Mouse (Mus musculus): Measurements from ENCODE around the gene Klkb1. TPM values are rescaled to one million over a fixed set of nuclear protein-coding genes. Genes with fewer than 3 reads are reported as not detected.

Klkb1 gene
- polyA plus RNA-seq, 1 experiment from 2014 or later: 0.32 TPM

DNA sequence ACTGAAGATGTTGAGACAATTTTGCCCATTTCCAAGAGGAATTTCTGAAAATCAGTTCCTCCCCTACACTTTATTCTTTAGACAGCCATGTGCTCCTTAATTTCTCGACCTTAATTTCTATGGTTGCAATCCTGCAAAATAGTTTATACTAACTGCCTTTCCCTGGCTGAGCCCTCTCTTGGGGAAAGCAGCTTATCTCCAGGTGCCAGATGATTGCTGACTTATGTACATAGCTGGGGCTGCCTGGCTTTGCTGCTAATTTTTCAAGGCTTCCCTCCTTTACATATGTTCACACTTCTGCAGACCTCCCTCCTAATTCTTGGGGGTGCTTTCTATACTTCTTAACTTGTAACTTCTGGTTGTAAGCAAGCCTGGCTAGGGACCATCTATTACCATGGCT is 26.3 kb upstream of the Klkb1 start:
- Histone ChIP-seq H3K27me3 (no peaks in the 10 kb centered on the region), H3K9ac (no peak overlapping the region), H3K27ac (replicated peaks) (no peak overlapping the region), H3K4me2 (replicated peaks) (no peak overlapping the region), H3K9me3 (replicated peaks) (no peaks in the 10 kb centered on the region), H3K4me3 (replicated peaks) (no peak overlapping the region), H3K36me3 (no peaks in the 10 kb centered on the region), H3K4me1 (no peaks in the 10 kb centered on the region)
- ATAC-seq (ENCODE audit: insufficient number of reproducible peaks, low FRiP score, low TSS enrichment, low read depth): no peak
- WGBS: 80% methylated on average over 1 of the region's 1 CpGs

DNA sequence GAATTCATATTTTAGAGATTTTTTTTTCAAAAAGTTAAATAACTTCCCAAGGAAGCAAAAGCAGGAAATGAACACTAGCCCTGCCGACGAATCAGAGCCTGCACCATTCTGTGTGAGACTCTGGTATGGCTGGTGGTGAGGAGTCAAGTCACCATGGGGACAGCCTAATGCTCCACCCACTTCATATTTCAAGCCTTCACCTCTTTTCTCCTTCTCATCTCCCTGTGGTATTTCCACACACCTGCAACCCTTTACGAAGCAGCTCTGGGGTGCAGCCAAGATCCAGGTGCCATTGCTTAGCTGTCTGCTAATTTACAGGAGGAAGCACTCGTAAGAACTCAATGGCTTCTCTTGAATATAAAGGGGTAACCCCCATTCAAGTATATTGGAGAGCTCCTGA is 16.3 kb upstream of the Klkb1 start:
- no peaks in the 10 kb centered on the region for H3K36me3 ChIP-seq
- H3K9ac ChIP-seq: no peak overlapping the region
- no peaks in the 10 kb centered on the region for H3K4me1 ChIP-seq
- H3K4me3 ChIP-seq (replicated peaks): no peak overlapping the region
- no peaks in the 10 kb centered on the region for H3K27me3 ChIP-seq
- ATAC-seq (ENCODE audit: insufficient number of reproducible peaks, low FRiP score, low TSS enrichment, low read depth): no peak
- no peak overlapping the region for H3K27ac ChIP-seq (replicated peaks)
- H3K9me3 ChIP-seq (replicated peaks): no peaks in the 10 kb centered on the region
- no peak overlapping the region for H3K4me2 ChIP-seq (replicated peaks)
- 72% methylated on average over 4 of the region's 4 CpGs for WGBS

DNA sequence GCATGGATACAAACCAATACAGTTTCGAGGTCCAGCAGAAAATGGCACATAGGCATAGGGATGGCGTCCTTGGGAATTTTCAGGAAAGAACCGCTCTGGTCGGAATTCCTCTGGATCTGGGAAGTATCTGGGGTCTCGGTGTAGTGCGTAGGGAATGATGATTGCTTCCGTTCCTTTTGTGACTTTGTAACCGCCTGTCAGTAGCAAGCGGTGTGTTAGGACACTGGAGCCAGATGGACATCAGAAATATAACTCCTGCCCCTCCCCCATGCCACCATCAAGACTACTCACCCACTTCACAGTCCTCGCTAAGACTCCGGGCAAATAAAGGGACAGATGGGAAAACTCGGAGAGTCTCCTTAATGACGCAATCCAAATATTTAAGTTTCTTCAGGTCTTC is 13.7 kb upstream of the Klkb1 start, which contains the start of gene Gm45753:
Gene Gm45753 (minus strand): TSS at position 101 of the 400 bp plus-strand sequence.
- Histone ChIP-seq H3K9ac (no peak within 1 kb of the TSS), H3K27ac (replicated peaks) (no peak within 1 kb of the TSS), H3K9me3 (replicated peaks) (no peaks in the 10 kb centered on the region), H3K4me2 (replicated peaks) (no peak within 1 kb of the TSS), H3K36me3 (no peaks in the 10 kb centered on the region), H3K4me1 (no peaks in the 10 kb centered on the region), H3K4me3 (replicated peaks) (no peak within 1 kb of the TSS), H3K27me3 (no peaks in the 10 kb centered on the region)
- no peak for ATAC-seq (ENCODE audit: insufficient number of reproducible peaks, low FRiP score, low TSS enrichment, low read depth)
- WGBS: 91% methylated on average over 13 of the region's 13 CpGs

DNA sequence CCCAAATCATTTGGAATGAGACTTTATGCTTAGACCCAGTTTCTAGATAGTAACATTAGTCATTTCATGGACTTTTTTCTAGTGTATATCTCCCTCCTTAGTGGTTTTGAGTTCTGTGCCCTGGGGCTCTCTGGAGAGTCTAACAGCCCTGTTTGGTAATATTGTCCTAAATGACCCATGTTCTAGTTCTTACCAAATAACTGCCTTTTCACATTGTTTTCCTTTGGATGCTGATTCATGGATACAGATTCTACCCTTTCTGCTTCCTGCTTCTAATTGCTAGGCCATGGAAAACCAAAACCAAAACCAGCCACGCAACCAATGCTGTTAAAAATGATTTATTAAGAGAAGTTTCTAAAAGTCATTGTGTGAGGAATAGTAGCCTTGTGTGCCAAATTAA is 10.8 kb upstream of the Klkb1 start:
- Histone ChIP-seq H3K9me3 (replicated peaks) (no peaks in the 10 kb centered on the region), H3K4me3 (replicated peaks) (no peak overlapping the region), H3K36me3 (no peaks in the 10 kb centered on the region), H3K27ac (replicated peaks) (no peak overlapping the region), H3K27me3 (no peaks in the 10 kb centered on the region), H3K4me2 (replicated peaks) (no peak overlapping the region), H3K9ac (no peak overlapping the region), H3K4me1 (no peaks in the 10 kb centered on the region)
- no peak for ATAC-seq (ENCODE audit: insufficient number of reproducible peaks, low FRiP score, low TSS enrichment, low read depth)
- WGBS: 83% methylated on average over 1 of the region's 1 CpGs

DNA sequence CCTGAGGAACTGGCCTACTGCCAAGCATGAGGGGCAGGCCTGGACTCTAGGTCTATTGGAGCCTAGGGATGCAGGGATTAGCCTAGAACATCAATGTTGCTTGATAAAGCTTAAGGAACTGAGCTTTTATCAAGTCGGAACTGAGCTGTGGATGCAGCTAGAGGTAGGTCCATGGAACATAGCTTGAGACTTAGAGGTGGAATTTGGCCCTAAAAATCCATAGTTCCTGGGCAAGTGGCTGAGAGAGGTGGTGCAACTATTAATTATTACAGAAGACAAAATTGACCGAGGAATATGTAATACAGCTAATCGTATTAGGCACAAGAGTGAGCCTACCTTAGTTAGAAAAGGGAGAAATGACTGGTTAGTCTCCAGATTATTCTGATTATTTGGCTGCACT is 9.7 kb upstream of the Klkb1 start:
- no peak overlapping the region for H3K4me2 ChIP-seq (replicated peaks)
- H3K27ac ChIP-seq (replicated peaks): no peak overlapping the region
- no peaks in the 10 kb centered on the region for H3K4me1 ChIP-seq
- no peaks in the 10 kb centered on the region for H3K27me3 ChIP-seq
- H3K4me3 ChIP-seq (replicated peaks): no peak overlapping the region
- no peaks in the 10 kb centered on the region for H3K9me3 ChIP-seq (replicated peaks)
- H3K9ac ChIP-seq: no peak overlapping the region
- WGBS: 92% methylated on average over 3 of the region's 3 CpGs
- no peak for ATAC-seq (ENCODE audit: insufficient number of reproducible peaks, low FRiP score, low TSS enrichment, low read depth)
- H3K36me3 ChIP-seq: no peaks in the 10 kb centered on the region

DNA sequence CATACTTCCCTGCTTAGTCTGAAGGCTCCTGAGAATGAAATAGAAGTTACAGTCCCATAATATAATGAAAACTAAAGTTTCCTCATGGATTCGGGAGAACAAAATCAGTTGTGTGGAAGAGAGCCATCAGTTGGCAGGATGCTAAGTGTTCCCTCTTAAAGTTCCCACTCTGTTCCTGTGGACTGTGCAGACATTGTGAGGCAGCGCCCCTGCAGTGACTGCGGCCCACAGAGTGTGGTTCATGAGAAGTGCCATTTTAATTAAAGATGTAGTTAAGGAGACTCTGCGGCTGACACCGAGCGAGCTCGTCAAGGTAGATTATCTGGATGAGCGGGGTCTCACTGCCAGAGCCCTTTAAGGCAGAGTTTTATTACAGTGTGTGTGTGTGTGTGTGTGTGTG is 7.7 kb upstream of the Klkb1 start:
- Histone ChIP-seq H3K9me3 (replicated peaks) (no peaks in the 10 kb centered on the region), H3K27me3 (no peaks in the 10 kb centered on the region), H3K4me2 (replicated peaks) (no peak overlapping the region), H3K9ac (no peak overlapping the region), H3K36me3 (no peaks in the 10 kb centered on the region), H3K4me1 (no peaks in the 10 kb centered on the region), H3K4me3 (replicated peaks) (no peak overlapping the region), H3K27ac (replicated peaks) (no peak overlapping the region)
- no peak for ATAC-seq (ENCODE audit: insufficient number of reproducible peaks, low FRiP score, low TSS enrichment, low read depth)
- WGBS: 67% methylated on average over 8 of the region's 8 CpGs

DNA sequence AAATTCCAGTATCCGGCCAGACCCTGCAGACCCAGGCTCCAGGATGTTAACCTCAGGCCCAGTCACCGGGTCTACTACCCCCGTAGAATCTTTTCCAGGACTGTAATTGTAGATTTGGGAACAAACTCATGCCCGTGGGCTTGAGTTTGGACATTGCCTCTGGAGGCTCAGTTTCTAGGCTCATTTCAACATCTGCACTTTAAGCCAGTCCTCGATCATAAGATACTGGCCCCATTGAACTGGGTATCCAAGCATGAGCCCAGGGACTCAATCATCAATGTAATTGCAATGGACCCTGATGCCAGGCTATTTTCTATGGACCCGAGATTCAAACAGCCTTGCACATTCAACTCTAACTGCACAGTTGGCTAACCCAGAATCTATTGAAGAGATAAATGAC is 617 bp upstream of the Klkb1 start:
- Histone ChIP-seq H3K36me3 (no peaks in the 10 kb centered on the region), H3K9ac (no peak overlapping the region), H3K4me1 (no peaks in the 10 kb centered on the region), H3K27ac (replicated peaks) (no peak overlapping the region), H3K27me3 (no peaks in the 10 kb centered on the region), H3K9me3 (replicated peaks) (no peaks in the 10 kb centered on the region), H3K4me2 (replicated peaks) (no peak overlapping the region), H3K4me3 (replicated peaks) (no peak overlapping the region)
- 79% methylated on average over 6 of the region's 6 CpGs for WGBS
- ATAC-seq (ENCODE audit: insufficient number of reproducible peaks, low FRiP score, low TSS enrichment, low read depth): no peak

DNA sequence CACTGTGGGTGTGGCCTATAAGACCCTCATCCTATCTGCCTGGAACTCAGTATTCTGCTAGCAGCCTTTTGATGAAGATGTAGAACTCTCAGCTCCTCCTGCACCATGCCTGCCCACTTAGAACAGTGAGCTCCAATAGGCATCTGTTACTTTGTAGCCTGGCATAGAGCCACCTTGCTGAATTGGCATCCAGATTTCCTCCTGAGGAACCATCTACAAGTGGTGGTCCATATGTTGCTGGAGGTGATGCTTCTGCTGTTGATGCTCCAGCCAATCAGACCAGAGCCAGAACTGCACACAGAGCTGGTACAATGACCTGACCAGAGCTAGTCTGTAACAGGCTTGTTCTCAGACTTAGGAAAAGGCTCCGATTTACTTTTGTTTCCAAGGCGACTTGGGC is 2.9 kb downstream of the Klkb1 start:
- Histone ChIP-seq H3K27ac (replicated peaks) (no peak overlapping the region), H3K27me3 (no peaks in the 10 kb centered on the region), H3K9ac (no peak overlapping the region), H3K4me3 (replicated peaks) (no peak overlapping the region), H3K9me3 (replicated peaks) (no peaks in the 10 kb centered on the region), H3K36me3 (no peaks in the 10 kb centered on the region), H3K4me2 (replicated peaks) (no peak overlapping the region), H3K4me1 (no peaks in the 10 kb centered on the region)
- no peak for ATAC-seq (ENCODE audit: insufficient number of reproducible peaks, low FRiP score, low TSS enrichment, low read depth)
- 84% methylated on average over 2 of the region's 2 CpGs for WGBS

DNA sequence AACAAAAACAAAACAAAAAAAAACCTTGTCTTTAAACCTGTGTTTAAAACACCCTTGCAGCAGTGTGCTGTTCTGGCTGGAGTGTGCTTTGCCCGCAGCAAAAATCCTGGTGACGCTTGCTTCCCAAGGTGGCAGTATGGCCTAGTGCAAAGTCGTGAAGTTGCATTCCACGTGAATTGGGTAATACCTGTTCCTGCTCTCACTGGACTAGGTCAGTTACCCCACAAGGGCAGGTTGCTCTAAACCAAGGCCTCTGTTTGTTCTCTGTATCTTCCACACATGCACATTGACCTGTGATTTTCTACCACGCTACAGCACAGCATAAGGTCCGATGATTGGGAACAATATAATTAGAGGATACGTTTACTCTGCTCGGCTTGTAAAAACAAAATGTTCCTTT is 13.0 kb downstream of the Klkb1 start:
- Histone ChIP-seq H3K4me3 (replicated peaks) (no peak overlapping the region), H3K36me3 (no peaks in the 10 kb centered on the region), H3K27ac (replicated peaks) (no peak overlapping the region), H3K9me3 (replicated peaks) (no peaks in the 10 kb centered on the region), H3K4me2 (replicated peaks) (no peak overlapping the region), H3K9ac (no peak overlapping the region), H3K4me1 (no peaks in the 10 kb centered on the region), H3K27me3 (no peaks in the 10 kb centered on the region)
- ATAC-seq (ENCODE audit: insufficient number of reproducible peaks, low FRiP score, low TSS enrichment, low read depth): no peak
- 71% methylated on average over 8 of the region's 8 CpGs for WGBS

DNA sequence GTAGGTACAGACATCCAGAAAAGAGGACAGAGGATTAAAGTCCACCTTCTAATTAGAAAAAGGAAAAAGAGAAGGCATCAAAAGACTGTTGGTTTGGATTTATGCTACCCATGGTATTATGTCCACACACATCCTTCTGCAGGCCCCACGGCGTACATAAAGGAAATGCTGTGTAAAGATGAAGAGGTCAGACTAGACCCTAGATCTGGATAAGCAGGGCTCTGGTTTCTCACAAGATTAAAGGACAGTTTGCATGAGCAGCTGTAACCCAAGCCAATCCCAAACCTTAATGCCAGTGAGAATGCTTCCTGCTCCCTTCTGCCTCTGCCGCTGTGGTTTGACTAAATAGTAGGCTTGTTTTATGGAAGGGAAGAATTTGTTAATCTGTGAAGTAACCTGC is 17.2 kb downstream of the Klkb1 start:
- Histone ChIP-seq H3K9me3 (replicated peaks) (no peaks in the 10 kb centered on the region), H3K27ac (replicated peaks) (no peak overlapping the region), H3K4me1 (no peaks in the 10 kb centered on the region), H3K9ac (no peak overlapping the region), H3K27me3 (no peaks in the 10 kb centered on the region), H3K4me2 (replicated peaks) (no peak overlapping the region), H3K36me3 (no peaks in the 10 kb centered on the region), H3K4me3 (replicated peaks) (no peak overlapping the region)
- no peak for ATAC-seq (ENCODE audit: insufficient number of reproducible peaks, low FRiP score, low TSS enrichment, low read depth)
- 52% methylated on average over 3 of the region's 3 CpGs for whole genome bisulfite sequencing

DNA sequence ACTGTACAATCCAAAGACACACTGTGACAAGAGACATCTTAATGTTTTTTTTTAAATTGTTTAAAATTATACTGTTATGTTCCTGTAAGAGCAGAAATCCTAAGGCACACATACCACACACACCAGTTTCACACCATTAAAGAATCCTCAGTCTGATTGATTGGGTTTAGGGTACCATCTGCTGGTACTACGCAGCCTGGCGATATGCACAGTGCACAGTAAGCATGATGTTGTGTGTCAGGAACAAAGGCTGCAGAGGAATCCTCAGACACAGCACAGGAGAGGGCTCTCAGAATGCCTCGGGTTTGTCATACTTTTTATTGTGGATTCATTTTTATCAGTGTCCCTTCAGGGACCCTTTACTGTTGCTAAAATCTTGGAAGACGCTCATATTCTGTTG is 20.3 kb downstream of the Klkb1 start:
- Histone ChIP-seq H3K27me3 (no peaks in the 10 kb centered on the region), H3K36me3 (no peaks in the 10 kb centered on the region), H3K9ac (no peak overlapping the region), H3K4me3 (replicated peaks) (no peak overlapping the region), H3K9me3 (replicated peaks) (no peaks in the 10 kb centered on the region), H3K27ac (replicated peaks) (no peak overlapping the region), H3K4me2 (replicated peaks) (no peak overlapping the region), H3K4me1 (no peaks in the 10 kb centered on the region)
- 76% methylated on average over 4 of the region's 4 CpGs for WGBS
- ATAC-seq (ENCODE audit: insufficient number of reproducible peaks, low FRiP score, low TSS enrichment, low read depth): no peak

DNA sequence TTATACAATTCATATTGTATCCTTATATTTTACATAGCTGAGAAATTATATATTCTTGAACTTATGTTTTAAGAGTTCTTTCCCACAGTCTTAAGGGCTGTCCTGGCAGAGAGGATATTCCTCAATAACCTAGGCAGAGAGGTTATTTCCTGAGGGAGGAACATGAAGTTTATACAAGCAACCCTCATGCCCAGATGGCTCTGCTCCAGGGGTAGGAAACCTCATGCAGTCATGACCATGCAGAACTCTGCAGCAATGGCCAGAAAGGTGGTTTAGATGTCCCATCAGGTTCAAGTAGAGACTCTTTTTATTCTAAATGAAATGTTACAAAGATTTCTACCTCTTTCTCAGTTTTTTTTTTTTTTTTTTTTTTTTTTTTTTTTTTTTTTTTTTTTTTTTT is 25.6 kb downstream of the Klkb1 start:
- Histone ChIP-seq H3K9me3 (replicated peaks) (no peaks in the 10 kb centered on the region), H3K36me3 (no peaks in the 10 kb centered on the region), H3K27me3 (no peaks in the 10 kb centered on the region), H3K27ac (replicated peaks) (no peak overlapping the region), H3K4me3 (replicated peaks) (no peak overlapping the region), H3K9ac (no peak overlapping the region), H3K4me1 (no peaks in the 10 kb centered on the region), H3K4me2 (replicated peaks) (no peak overlapping the region)
- no peak for ATAC-seq (ENCODE audit: insufficient number of reproducible peaks, low FRiP score, low TSS enrichment, low read depth)

DNA sequence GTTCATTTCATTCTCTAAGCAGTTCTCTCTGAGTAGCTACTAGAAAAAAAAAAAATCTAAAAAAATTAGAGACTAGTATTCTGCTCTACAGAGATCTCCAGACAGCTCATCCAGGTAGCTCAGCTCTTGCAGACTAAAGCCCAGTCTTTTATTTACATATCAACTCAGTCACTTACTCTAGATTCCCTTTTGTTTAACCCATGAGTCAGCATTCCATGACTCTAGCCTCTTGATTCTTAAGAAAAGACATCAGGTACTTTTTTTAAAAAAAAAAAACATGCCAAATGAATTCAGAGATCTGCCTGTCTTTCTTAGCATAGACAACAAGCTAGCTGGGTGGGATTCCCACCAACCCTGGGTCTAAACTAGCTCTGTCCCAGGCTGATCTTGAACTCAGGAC is 26.2 kb downstream of the Klkb1 start:
- Histone ChIP-seq H3K27me3 (no peaks in the 10 kb centered on the region), H3K4me3 (replicated peaks) (no peak overlapping the region), H3K4me1 (no peaks in the 10 kb centered on the region), H3K9me3 (replicated peaks) (no peaks in the 10 kb centered on the region), H3K4me2 (replicated peaks) (no peak overlapping the region), H3K9ac (no peak overlapping the region), H3K36me3 (no peaks in the 10 kb centered on the region), H3K27ac (replicated peaks) (no peak overlapping the region)
- ATAC-seq (ENCODE audit: insufficient number of reproducible peaks, low FRiP score, low TSS enrichment, low read depth): no peak

All from embryonic facial prominence, embryonic 15.5 days (tissue).